Mouse (Mus musculus) lung, postnatal 0 days (tissue): ENCODE measurements at regions not wholly inside any gene's neighbourhood (a gene's known extent, or its start where the extent isn't known, plus 50 kb on each side); places are given as distances from the start of the nearest gene placed in this dataset.

Experiments
- CTCF ChIP-seq: IDR thresholded peaks from 2 replicates; pipeline ENCODE4 v1.5.1; 2016; ENCODE audit warnings: antibody characterized with exemption, mild to moderate bottlenecking
- EP300 ChIP-seq: IDR thresholded peaks from 2 replicates; pipeline ENCODE4 v1.6.1; 2016; ENCODE audit warnings: antibody characterized with exemption, mild to moderate bottlenecking, control low read depth

DNA sequence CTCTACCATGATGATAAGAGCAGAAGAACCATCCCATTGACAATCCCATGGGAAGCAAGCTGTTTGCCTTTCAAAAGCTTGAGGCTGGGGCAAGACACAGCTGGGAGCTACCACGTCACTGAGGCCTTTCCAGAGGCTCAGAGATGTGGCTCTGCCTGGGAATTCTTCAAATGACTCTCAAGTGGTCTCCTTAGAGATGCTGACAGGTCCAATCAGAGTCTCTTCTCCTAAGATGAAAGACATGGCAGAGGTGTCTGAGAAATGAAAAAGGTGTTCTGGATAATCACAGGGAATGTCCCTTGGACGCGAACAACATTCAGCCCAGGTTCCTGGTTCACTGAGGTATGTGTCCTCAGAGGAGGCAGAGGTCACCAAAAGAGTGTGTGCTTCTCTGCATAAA is 287.7 kb downstream of the Fam49a start:
- TF ChIP-seq CTCF = no peak
- TF ChIP-seq EP300 = no peak
